Mouse (Mus musculus) gastrocnemius, postnatal 25 days (tissue): ENCODE data around the gene Mmachc. TPM values are rescaled to one million over a fixed set of nuclear protein-coding genes. Genes with fewer than 3 reads are reported as not detected.

Source experiments
- DNase-seq: peaks from one replicate; pipeline ENCODE4 v3.0.0; 2022
- long read RNA-seq, 2 experiments: library from polyadenylated mRNA; stranded (forward); transcript quantifications; one replicate each; pipeline ENCODE4 v2.0.0; 2021
- total RNA-seq, 2 experiments: library from RNA; stranded (reverse); gene quantifications; 1 replicate in 1 of 2; 2 replicates in 1 of 2; pipeline ENCODE4 v1.2.3; 2021

Mmachc gene
- 10 to 100 TPM; 29.1 to 33.9 TPM for total RNA-seq
- long read RNA-seq, experiment 1, transcript Mmachc-201 (4 exons, 2,106 nt) = major isoform, 28 of 64 reads
- long read RNA-seq, experiment 1, partial matches to known transcripts = 1 of 64 reads
- long read RNA-seq, experiment 1, other reads (novel, unspliced or antisense) = 35 of 64 reads
- long read RNA-seq, experiment 2, transcript Mmachc-201 (4 exons, 2,106 nt) = major isoform, 28 of 46 reads
- long read RNA-seq, experiment 2, partial matches to known transcripts = 2 of 46 reads
- long read RNA-seq, experiment 2, other reads (novel, unspliced or antisense) = 16 of 46 reads

- DNase-seq = peak; percentile 93
These were observed at the start of gene Mmachc, which contains the start of gene Ccdc163 for GRCm38 (mm10) chr4:116708201-116708764. Mmachc (minus strand) TSS chr4:116708406. Ccdc163 (plus strand) TSS chr4:116708509.

GRCm38 (mm10) chr4:116749750-116750149 lies 41.5 kb upstream of the Mmachc start:
- DNase-seq = no peak

- DNase-seq = no peak
These were observed 31.0 kb upstream of the Mmachc start for GRCm38 (mm10) chr4:116738972-116739751.

DNA sequence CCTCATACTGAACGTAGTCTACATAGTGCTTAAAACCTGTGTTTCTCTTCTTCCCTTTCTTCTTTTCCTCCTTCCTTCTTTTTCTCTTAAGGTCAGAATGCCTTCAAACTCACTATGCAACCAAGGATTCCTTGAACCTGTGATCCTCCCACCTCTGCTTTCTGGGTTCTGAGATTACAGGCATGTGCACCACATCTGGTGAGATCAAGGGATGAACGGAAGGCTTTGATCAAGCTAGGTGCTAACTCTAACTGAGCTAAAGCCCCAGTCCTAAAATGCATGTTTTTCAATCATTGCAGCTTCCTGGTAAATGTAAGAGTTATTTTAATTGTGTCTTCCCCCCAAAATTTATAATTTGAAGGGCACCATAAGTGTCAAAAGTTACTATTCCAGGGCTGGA lies 26.8 kb upstream of the Mmachc start:
- DNase-seq = no peak

DNA sequence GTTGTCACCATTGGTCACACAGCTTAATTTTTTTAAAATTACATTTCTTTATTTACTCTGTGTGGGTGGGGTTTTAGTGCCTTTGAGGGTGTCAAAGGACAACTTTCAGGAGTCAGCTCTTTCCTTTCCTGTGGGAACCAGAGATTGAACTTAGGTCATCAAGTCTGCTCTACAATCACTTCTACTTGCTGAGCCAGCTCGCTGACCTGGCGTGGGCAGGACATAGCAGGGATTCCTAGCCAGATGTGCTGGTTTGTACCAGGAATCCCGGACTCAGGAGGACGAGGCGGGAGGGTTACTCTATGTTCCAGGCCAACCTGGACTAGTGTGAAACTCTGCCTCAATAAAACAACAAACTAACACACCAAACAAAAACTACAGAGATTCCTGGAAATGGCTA lies 24.1 kb upstream of the Mmachc start:
- no peak for DNase-seq

DNA sequence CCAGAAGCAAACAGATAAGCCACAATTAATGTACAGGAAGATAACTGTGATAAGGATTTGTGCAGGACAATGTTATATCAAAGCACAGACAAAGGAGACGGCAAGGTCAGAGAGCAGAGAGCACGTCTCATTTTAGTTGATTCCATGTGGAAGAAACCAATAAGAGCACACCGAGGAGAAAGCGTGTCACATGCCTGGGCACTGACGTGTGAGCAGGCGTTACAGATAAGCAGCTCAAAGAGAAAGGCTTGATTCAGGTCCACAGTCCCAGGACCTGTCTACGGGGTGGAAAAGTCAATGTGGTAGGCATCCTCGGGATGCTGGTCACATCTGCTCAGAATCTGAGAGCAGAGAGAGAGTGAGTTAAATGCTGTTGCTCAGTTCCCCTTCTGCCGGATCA lies 22.9 kb upstream of the Mmachc start:
- no peak for DNase-seq

- DNase-seq = no peak
These were observed 21.3 kb upstream of the Mmachc start for GRCm38 (mm10) chr4:116729532-116729931.

DNA sequence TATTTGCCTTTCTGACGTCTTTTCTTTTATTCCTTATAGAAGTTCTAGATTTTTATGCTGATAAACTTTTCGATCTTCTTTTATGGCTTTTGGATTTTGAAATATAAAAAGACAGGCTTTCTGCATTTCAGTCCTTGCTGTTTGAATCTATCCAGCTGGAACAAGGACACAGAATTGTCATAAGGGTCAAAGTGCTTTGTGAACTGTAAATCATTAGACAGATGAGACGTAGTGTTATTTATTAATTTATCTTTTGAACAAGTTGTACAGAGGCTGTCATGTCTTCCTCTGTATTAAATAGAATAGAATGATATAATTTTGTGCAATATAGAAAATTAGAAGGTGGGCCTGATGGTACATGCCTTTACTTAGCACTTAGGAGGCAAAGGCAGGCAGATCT lies 19.2 kb upstream of the Mmachc start:
- no peak for DNase-seq

DNA sequence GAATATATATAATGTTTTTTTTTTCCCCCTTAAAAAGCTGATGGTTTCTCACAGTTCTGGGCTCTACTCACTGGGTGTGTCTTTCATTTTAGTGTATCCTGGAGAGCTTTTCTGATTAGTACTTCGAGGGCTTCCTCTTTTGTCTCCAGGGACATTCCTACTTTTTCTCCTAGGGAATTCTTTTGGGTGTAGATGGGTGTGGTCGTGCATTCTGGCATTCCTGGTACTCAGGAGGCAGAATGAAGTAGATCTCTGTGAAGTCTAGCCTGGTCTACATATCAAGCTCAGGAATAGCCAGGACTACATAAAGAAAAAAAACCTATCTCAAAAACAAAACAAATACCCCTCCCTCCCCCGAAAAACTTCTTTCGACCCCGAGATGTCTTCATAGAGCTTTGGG lies 17.2 kb upstream of the Mmachc start:
- DNase-seq = no peak

GRCm38 (mm10) chr4:116722230-116722629 lies 14.0 kb upstream of the Mmachc start:
- no peak for DNase-seq

DNA sequence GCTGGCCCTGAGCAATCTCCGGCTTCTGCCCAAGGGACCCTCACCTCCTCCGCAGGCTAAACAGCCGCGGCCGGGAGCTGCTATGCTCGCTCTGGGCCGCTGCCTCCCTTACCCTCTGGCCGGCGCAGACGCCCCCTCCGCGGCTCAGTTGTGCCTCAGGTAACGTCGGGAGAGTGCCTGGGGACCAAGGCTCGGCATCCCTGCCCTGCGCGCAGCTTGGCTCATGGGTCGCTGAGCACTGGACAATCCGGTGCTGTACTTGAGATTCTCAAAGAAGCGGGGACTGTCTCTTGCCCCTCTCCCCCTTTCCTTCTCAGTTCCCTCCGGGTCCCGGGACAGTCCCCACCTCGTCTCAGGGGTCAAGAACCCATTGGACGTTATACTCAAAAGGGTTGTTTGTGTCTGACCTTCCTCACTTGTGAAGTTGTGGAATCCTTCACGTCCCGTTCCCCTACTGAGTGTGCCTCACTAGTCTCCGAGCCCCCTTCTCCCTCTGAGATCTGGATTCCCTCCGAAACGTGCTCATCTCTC lies 13.0 kb upstream of the Mmachc start:
- no peak for DNase-seq

DNA sequence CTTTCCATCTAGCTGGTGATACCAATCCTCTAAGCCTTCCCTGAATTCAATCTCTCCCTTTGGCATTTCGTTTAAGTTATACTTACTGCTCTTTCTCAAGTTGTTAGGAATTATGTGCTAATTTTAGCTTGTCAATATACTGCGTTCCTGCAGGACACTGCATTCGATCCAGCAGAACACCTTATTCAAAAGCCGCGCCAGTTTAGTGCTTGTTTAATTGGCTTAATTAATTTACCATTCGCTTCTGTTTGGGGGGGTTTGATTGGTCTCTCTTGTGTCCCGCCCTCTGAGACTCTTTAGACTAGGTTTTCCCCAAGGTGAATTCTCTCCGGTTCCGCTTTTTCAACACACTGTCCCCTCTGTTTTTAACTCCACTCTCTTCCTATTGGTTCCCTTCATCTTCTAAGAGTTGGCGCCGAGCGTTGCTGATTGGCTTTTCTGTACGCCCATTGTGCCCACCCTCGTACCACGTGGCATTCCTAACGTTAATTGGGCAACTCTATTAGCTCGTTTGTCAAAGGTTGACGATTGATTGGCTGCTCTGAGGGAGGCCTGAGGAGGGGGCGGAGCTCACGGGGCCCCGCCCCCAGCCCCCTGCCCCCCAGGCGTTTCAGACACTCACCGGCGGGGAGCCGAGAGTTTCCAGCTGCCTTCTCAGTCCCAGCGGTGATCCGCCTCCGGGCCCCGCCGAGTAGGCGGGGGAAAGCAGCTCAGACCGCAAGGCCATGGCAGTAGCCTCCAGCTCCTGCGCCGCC lies 12.3 kb upstream of the Mmachc start, which contains the start of gene Tesk2:
TSS of gene Tesk2 (plus strand) at position 606 of the 755 bp plus-strand sequence.
- peak; percentile 94 for DNase-seq

GRCm38 (mm10) chr4:116719396-116719795 lies 11.2 kb upstream of the Mmachc start:
- DNase-seq = peak; percentile 50

GRCm38 (mm10) chr4:116712536-116712935 lies 4.3 kb upstream of the Mmachc start:
- DNase-seq = no peak

GRCm38 (mm10) chr4:116710154-116710553 lies 1.9 kb upstream of the Mmachc start:
- DNase-seq = no peak

DNA sequence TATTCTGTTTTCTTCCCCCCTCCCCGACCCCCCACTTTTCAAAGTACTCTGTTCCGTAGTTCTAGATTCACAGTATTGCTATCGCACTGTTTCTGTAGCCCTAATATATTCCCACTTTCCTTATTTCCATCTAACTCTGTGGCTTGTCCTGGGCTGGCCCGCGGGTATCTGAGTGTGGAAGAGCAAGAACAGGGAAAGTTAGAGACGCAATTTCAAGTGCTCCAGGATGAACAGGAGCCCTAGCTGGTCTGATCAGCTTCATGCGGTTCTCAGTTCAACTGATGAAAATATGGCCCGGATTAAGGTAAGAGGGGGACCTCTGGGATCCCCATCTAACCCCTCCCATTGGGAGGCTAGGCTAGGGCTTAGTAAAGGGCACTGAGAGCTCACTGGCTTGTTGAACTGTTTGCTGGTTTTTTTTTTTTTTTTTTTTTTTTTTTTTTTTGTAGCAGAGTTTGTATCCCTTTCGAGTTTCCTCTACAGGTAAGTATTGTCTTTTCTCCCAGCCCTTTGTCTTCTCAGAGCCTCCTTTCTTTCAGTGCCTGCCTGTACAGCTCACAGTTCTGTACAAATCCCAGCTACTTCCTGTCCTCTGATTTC lies 685 bp upstream of the Mmachc start:
- DNase-seq = no peak

GRCm38 (mm10) chr4:116707666-116708065 lies 540 bp downstream of the Mmachc start:
- DNase-seq = no peak

GRCm38 (mm10) chr4:116703804-116704203 lies 4.4 kb downstream of the Mmachc start:
- peak; percentile 27 for DNase-seq

DNA sequence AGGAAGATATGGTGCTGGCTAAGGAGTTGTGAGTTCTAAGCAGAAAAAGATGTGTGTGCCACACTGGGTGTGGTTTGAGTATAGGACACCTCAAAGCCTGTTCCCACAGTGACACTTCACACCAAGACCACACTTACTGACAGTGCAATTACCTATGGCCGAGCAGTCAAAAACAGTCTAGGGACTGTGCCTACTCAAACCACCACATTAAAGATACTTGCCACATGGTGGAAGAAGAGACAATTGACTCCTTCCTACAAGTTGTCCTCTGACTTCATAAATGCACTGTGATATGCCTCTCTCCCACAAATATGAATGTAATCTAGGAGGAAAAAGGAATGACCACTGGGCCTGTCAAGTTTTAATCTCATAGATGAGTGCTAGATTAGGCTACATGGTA lies 7.2 kb downstream of the Mmachc start:
- no peak for DNase-seq

DNA sequence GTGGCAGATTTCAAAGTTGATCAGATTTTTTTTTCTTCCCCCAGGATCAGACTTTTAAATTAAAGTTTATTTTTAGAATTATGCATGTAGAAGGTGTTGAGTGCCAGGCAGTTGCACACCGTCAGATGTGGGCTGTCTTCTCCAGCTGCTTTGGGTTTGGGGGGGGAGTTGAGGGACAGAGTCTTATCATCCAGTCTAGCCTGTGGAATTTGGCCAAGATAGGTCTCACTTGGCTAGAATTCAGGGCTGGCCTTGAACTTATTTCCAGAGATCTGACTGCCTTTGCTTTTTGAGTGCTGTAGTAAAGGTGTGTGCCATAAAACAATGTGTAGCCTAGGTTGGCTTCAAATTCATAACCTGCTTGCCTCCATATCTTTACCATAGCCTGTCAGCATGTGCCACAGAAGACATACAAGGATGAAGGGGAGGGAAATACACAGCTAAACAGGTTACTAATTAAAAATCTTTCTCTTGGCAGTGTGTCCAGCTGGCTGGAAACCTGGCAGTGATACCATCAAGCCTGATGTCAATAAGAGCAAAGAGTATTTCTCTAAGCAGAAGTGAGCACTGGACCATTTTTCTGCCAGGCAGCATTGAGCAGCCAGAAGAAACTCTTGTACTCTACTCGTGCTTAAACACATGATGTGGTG lies 9.4 kb downstream of the Mmachc start:
- no peak for DNase-seq

GRCm38 (mm10) chr4:116693785-116694184 lies 14.4 kb downstream of the Mmachc start:
- DNase-seq = no peak
